ENCODE assay signal across 18 mouse cellular contexts in genomic region chr14:86441895-86442679, GRCm38 (mm10).
"Had no signal": no experiment of that assay in that cellular context is flagged by ENCODE, and none has a peak within 500 bp of the region (broad histone marks: within the 10 kb centered on the region; RNA-seq: fewer than 3 reads in every experiment).

No protein-coding gene starts in this region.

- H3K9ac ChIP-seq: kidney, embryonic 15.5 days; limb, embryonic 12.5 days; liver, embryonic 13.5 days; liver, postnatal 0 days; lung, embryonic 15.5 days; neural tube, embryonic 12.5 days had no signal

- H3K27me3 ChIP-seq: kidney, embryonic 15.5 days; limb, embryonic 12.5 days; liver, embryonic 13.5 days; lung, embryonic 15.5 days; megakaryocyte, embryonic 14.5 days; neural tube, embryonic 12.5 days had no signal

- H3K4me1 ChIP-seq: kidney, embryonic 15.5 days; limb, embryonic 12.5 days; liver, embryonic 13.5 days; lung, embryonic 15.5 days; neural tube, embryonic 12.5 days had no signal

- H3K27ac ChIP-seq: kidney, embryonic 15.5 days; limb, embryonic 12.5 days; liver, embryonic 13.5 days; lung, embryonic 15.5 days; macrophage; neural tube, embryonic 12.5 days had no signal

- H3K9me3 ChIP-seq: kidney, embryonic 15.5 days; limb, embryonic 12.5 days; liver, embryonic 13.5 days; lung, embryonic 15.5 days; megakaryocyte, embryonic 14.5 days; neural tube, embryonic 12.5 days had no signal

- DNase-seq: kidney, adult 2 months; kidney, postnatal 14 days; liver; liver, embryonic 13.5 days; liver, postnatal 0 days; lung, postnatal 14 days; retina, postnatal 1 day; right cerebral cortex, postnatal 4 days; spleen, adult 18-20 months; thymus, adult 2 months; thymus, postnatal 36 days had no signal

- H3K4me2 ChIP-seq: kidney, embryonic 15.5 days; limb, embryonic 12.5 days; liver, embryonic 13.5 days; lung, embryonic 15.5 days; midbrain, embryonic 11.5 days; neural tube, embryonic 12.5 days had no signal

- H3K4me3 ChIP-seq: kidney, embryonic 15.5 days; limb, embryonic 12.5 days; liver, embryonic 13.5 days; lung, embryonic 15.5 days; megakaryocyte, embryonic 14.5 days; neural tube, embryonic 12.5 days had no signal

- ATAC-seq: liver, postnatal 0 days had no signal

- H3K36me3 ChIP-seq: kidney, embryonic 15.5 days; limb, embryonic 12.5 days; liver, embryonic 13.5 days; lung, embryonic 15.5 days; neural tube, embryonic 12.5 days had no signal
